Mouse (Mus musculus) heart, embryonic 14.5 days (tissue): ENCODE results near the gene Rnf223. TPM values are rescaled to one million over a fixed set of nuclear protein-coding genes. Genes with fewer than 3 reads are reported as not detected.

Experiments used
- ATAC-seq: fragments of 200-750 bp; cut with Nextera tagmentation; 2 replicates; pipeline ENCODE4 v1.8.0; 2017; ENCODE audit warnings: low read depth, moderate TSS enrichment; ENCODE audit not compliant: insufficient number of reproducible peaks, insufficient read depth, low FRiP score
- H3K27ac ChIP-seq, 2 experiments: fragments of 200-500 bp in 1 of 2; fragments of 300-500 bp in 1 of 2; sonication (generic) in 1 of 2; replicated peaks in 1 of 2; 2 replicates each; pipeline ENCODE4 v1.5.1; 2012 to 2014; ENCODE audit warnings: low read depth in 2 of 2, low read length in 2 of 2, control low read depth in 1 of 2, mild to moderate bottlenecking in 1 of 2, mixed read lengths in 1 of 2; ENCODE audit not compliant: control insufficient read depth in 1 of 2, insufficient read depth in 1 of 2
- H3K27me3 ChIP-seq: fragments of 300-500 bp; sonication (generic); 2 replicates; pipeline ENCODE4 v1.6.1; 2014; ENCODE audit warnings: mild to moderate bottlenecking, low read length, control low read depth; ENCODE audit not compliant: control insufficient read depth, insufficient read depth
- H3K36me3 ChIP-seq: fragments of 300-500 bp; sonication (generic); 2 replicates; pipeline ENCODE4 v1.6.1; 2014; ENCODE audit warnings: mild to moderate bottlenecking, control low read depth, low read length, mixed read lengths; ENCODE audit not compliant: control insufficient read depth, insufficient read depth
- H3K4me1 ChIP-seq, 2 experiments: fragments of 200-500 bp in 1 of 2; fragments of 300-500 bp in 1 of 2; sonication (generic) in 1 of 2; 2 replicates each; pipeline ENCODE4 v1.6.1; 2012 to 2014; ENCODE audit warnings: low read length in 2 of 2, control low read depth in 1 of 2, mixed read lengths in 1 of 2; ENCODE audit not compliant: control insufficient read depth in 2 of 2, insufficient read depth in 2 of 2
- H3K4me2 ChIP-seq: fragments of 300-500 bp; sonication (generic); 2 replicates; pipeline ENCODE4 v1.6.1; 2014; ENCODE audit warnings: mild to moderate bottlenecking, low read length
- H3K4me3 ChIP-seq, 2 experiments: fragments of 200-500 bp in 1 of 2; fragments of 300-500 bp in 1 of 2; sonication (generic) in 1 of 2; 2 replicates each; pipeline ENCODE4 v1.5.1; 2012 to 2014; ENCODE audit warnings: low read length in 2 of 2, mild to moderate bottlenecking in 2 of 2, control low read depth in 1 of 2, low read depth in 1 of 2, moderate library complexity in 1 of 2; ENCODE audit not compliant: control insufficient read depth in 1 of 2, insufficient read depth in 1 of 2
- H3K9ac ChIP-seq: fragments of 300-500 bp; sonication (generic); 2 replicates; pipeline ENCODE4 v1.6.1; 2014; ENCODE audit warnings: mild to moderate bottlenecking, low read length
- H3K9me3 ChIP-seq: fragments of 300-500 bp; sonication (generic); 2 replicates; pipeline ENCODE4 v1.6.1; 2016; ENCODE audit warnings: low read length, control low read depth; ENCODE audit not compliant: control insufficient read depth
- WGBS: fragments of 180-500 bp; shearing (Covaris S2); extraction: QIAGEN DNeasy Blood & Tissue Kit; methylation state at CpG from one replicate; pipeline ENCODE4 v1.1.7; 2014; 5-methylcytosine and 5-hydroxymethylcytosine counted together
- polyA plus RNA-seq: library from polyadenylated mRNA; unstranded; fragments of >200 nt; fragmentation: Nextera tagmentation; extraction: Ambion mirVana; gene quantifications from 2 replicates; pipeline ENCODE4 v1.2.1, GENCODE M21; 2014

The Rnf223 gene
- polyA plus RNA-seq, 1 experiment from 2014 or later, result 0.07 TPM

GRCm38 (mm10) chr4:156092765-156093164 lies 37.5 kb upstream of the Rnf223 start:
- H3K9me3 ChIP-seq, result no peaks in the 10 kb centered on the region
- H3K4me3 ChIP-seq, result no peak overlapping the region
- ATAC-seq, result no peak
- peaks cover 8 to 10% of the 10 kb centered on the region in 2 experiments for H3K4me1 ChIP-seq
- H3K27ac ChIP-seq, result no peak overlapping the region
- no peaks in the 10 kb centered on the region for H3K36me3 ChIP-seq
- WGBS, result 67% methylated on average over 1 of the region's 1 CpGs
- no peak overlapping the region for H3K9ac ChIP-seq
- no peaks in the 10 kb centered on the region; the same call in 1 of the 2 replicates for H3K27me3 ChIP-seq
- no peak overlapping the region for H3K4me2 ChIP-seq

DNA sequence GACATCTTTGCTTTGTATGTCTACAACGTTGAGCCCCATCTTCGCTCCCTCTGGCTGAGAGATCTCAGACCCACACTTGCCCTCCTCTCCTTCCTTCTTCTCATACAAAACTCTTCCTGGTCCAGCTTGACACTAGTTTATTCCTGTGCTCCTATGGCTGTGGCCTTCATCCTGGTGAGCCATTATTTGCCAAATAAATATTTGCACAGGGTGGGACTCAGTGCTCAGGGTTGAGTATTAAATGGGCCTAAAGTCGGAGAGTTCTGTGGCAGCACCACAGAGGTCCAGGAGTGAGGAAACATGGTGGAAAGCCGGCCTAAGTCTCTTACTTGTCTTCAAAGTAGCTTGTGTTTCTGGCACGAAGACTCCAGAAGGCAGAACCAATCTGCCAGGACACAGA lies 36.6 kb upstream of the Rnf223 start:
- H3K9ac ChIP-seq, result no peak overlapping the region
- 78% methylated on average over 5 of the region's 5 CpGs for WGBS

GRCm38 (mm10) chr4:156096191-156096590 lies 34.1 kb upstream of the Rnf223 start:
- H3K9ac ChIP-seq, result no peak overlapping the region
- H3K9me3 ChIP-seq, result no peaks in the 10 kb centered on the region
- no peak overlapping the region for H3K4me2 ChIP-seq
- no peak for ATAC-seq
- peaks cover 8 to 10% of the 10 kb centered on the region in 2 experiments for H3K4me1 ChIP-seq
- H3K4me3 ChIP-seq, result no peak overlapping the region
- WGBS, result 95% methylated on average over 1 of the region's 1 CpGs
- no peak overlapping the region for H3K27ac ChIP-seq
- no peaks in the 10 kb centered on the region; the same call in 1 of the 2 replicates for H3K27me3 ChIP-seq
- no peaks in the 10 kb centered on the region for H3K36me3 ChIP-seq

More for the DNA sequence above, 36.6 kb upstream of the Rnf223 start:
- ATAC-seq, result no peak
- Histone ChIP-seq H3K4me3 (no peak overlapping the region), H3K27ac (no peak overlapping the region), H3K9me3 (no peaks in the 10 kb centered on the region), H3K4me2 (no peak overlapping the region), H3K27me3 (no peaks in the 10 kb centered on the region; the same call in 1 of the 2 replicates), H3K4me1 (peaks cover 8 to 10% of the 10 kb centered on the region in 2 experiments), H3K36me3 (no peaks in the 10 kb centered on the region)

- WGBS, result 49% methylated on average over 9 of the region's 9 CpGs
- ATAC-seq, result no peak
- Histone ChIP-seq H3K4me1 (peaks cover 8 to 10% of the 10 kb centered on the region in 2 experiments), H3K4me2 (no peak overlapping the region), H3K27me3 (no peaks in the 10 kb centered on the region; the same call in 1 of the 2 replicates), H3K9me3 (no peaks in the 10 kb centered on the region), H3K36me3 (no peaks in the 10 kb centered on the region), H3K4me3 (no peak overlapping the region), H3K27ac (no peak overlapping the region), H3K9ac (no peak overlapping the region)
Observed at GRCm38 (mm10) chr4:156097770-156098366, 32.4 kb upstream of the Rnf223 start.

- Histone ChIP-seq H3K36me3 (no peaks in the 10 kb centered on the region), H3K4me2 (no peak overlapping the region), H3K9me3 (no peaks in the 10 kb centered on the region), H3K9ac (no peak overlapping the region), H3K27ac (no peak overlapping the region), H3K4me3 (no peak overlapping the region), H3K4me1 (peaks cover 8 to 10% of the 10 kb centered on the region in 2 experiments), H3K27me3 (no peaks in the 10 kb centered on the region)
- 72% methylated on average over 6 of the region's 6 CpGs for WGBS
- ATAC-seq, result no peak
Observed at GRCm38 (mm10) chr4:156099427-156099826, 30.9 kb upstream of the Rnf223 start.

GRCm38 (mm10) chr4:156100501-156100900 lies 29.8 kb upstream of the Rnf223 start:
- H3K4me1 ChIP-seq, result peaks cover 8 to 10% of the 10 kb centered on the region in 2 experiments
- no peak overlapping the region for H3K4me3 ChIP-seq
- no peaks in the 10 kb centered on the region for H3K36me3 ChIP-seq
- WGBS, result 86% methylated on average over 5 of the region's 5 CpGs
- H3K9me3 ChIP-seq, result no peaks in the 10 kb centered on the region
- H3K4me2 ChIP-seq, result no peak overlapping the region
- H3K9ac ChIP-seq, result no peak overlapping the region
- H3K27me3 ChIP-seq, result no peaks in the 10 kb centered on the region
- no peak overlapping the region for H3K27ac ChIP-seq
- no peak for ATAC-seq

DNA sequence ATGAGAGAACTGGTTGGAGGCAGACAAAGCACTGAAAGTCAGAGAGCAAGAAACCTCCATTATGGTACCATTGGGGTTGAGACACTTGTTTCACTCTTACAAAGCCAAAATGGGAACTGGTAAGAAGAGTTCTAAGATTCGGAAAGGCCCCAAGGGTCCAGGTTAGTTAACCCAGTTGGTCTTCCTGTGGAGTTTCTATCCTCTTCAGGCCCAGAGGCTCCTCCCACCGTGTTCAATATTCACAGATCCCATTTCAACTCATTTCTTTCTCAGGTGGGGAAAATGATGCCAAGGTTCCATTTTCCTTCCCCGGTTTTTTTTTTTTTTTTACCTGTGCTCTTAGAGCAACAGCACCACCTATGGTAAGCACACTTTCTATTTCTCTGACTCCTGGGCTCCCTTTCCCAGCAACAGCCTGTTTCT lies 28.8 kb upstream of the Rnf223 start:
- Histone ChIP-seq H3K4me1 (peaks cover 8 to 10% of the 10 kb centered on the region in 2 experiments), H3K27me3 (no peaks in the 10 kb centered on the region), H3K4me3 (no peak overlapping the region), H3K4me2 (no peak overlapping the region), H3K36me3 (no peaks in the 10 kb centered on the region), H3K9me3 (no peaks in the 10 kb centered on the region), H3K9ac (no peak overlapping the region), H3K27ac (no peak overlapping the region)
- 48% methylated on average over 3 of the region's 3 CpGs for WGBS
- no peak for ATAC-seq

DNA sequence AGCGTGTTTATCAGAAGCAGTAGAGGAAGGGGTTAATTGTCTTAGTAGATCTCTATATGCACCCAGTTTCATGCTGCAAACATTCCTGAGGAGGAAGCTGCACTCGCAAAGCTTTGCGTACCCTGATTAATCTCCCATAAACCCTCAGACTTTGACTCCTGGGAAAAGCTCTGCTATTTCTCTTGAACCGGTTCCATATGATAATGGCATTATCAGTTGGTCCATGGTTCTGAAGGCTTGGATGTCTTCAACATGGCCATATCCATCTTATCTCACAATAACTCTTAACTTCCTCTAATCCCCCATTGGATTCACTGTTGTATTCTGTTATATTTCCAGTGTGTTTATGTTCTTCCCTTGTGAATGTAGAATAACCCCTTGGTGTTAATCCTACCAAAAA lies 27.0 kb upstream of the Rnf223 start:
- Histone ChIP-seq H3K4me2 (no peak overlapping the region), H3K9ac (no peak overlapping the region), H3K36me3 (no peaks in the 10 kb centered on the region), H3K4me3 (no peak overlapping the region), H3K9me3 (no peaks in the 10 kb centered on the region), H3K27me3 (no peaks in the 10 kb centered on the region), H3K27ac (no peak overlapping the region), H3K4me1 (no peaks in the 10 kb centered on the region)
- WGBS, result 44% methylated on average over 4 of the region's 4 CpGs
- no peak for ATAC-seq
